Mouse (Mus musculus) ES-E14 (cell line): ENCODE data around the gene Casc1.

Source experiments
- CHD2 ChIP-seq: IDR thresholded peaks from 2 replicates; pipeline ENCODE4 v1.6.1; 2014; ENCODE audit warnings: mild to moderate bottlenecking, low read depth, low read length, inconsistent platforms
- MAFK ChIP-seq: IDR thresholded peaks from 2 replicates; pipeline ENCODE4 v1.6.1; 2014; ENCODE audit warnings: mild to moderate bottlenecking, low read depth, low read length, inconsistent platforms; ENCODE audit not compliant: insufficient read depth
- ZC3H11A ChIP-seq: IDR thresholded peaks from 2 replicates; pipeline ENCODE4 v1.6.1; 2012; ENCODE audit warnings: low read depth, mild to moderate bottlenecking, inconsistent platforms, low read length, borderline replicate concordance

DNA sequence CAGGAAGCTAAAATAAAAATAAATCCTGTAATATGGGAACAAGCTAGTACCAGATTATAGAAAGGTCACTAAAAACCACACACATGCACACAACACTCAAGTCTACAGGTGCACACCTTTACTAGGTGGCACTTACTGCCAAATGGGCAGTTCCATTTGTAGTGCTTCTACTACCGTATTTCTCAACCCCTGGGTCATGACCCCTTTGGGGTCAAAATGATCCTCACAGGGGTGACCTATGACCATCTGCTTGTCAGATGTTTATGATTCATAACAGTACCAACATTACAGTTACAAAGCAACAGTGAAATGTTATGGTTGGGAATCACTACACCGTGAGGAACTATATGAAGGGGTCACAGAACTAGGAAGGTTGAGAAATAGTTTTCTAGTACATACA lies 3.1 kb upstream of the Casc1 start:
- no peak for TF ChIP-seq MAFK
- TF ChIP-seq ZC3H11A, result no peak
- no peak for TF ChIP-seq CHD2
